Mouse (Mus musculus): ENCODE results near the gene Gm10491.
"Not testable (repeated sequence)": the region's sequence is repeated elsewhere in the genome, so short reads cannot be mapped to it uniquely, and the experiment has no call there.

Gm10491 gene

GRCm38 (mm10) chrX:7907735-7908134, at the start of gene Gm10491:
Gene Gm10491, minus strand, starts transcription at chrX:7907835.
- DNase-seq: no peak

- no peak for DNase-seq
These were observed 42.5 kb upstream of the Gm10491 start for GRCm38 (mm10) chrX:7950091-7950490.

DNA sequence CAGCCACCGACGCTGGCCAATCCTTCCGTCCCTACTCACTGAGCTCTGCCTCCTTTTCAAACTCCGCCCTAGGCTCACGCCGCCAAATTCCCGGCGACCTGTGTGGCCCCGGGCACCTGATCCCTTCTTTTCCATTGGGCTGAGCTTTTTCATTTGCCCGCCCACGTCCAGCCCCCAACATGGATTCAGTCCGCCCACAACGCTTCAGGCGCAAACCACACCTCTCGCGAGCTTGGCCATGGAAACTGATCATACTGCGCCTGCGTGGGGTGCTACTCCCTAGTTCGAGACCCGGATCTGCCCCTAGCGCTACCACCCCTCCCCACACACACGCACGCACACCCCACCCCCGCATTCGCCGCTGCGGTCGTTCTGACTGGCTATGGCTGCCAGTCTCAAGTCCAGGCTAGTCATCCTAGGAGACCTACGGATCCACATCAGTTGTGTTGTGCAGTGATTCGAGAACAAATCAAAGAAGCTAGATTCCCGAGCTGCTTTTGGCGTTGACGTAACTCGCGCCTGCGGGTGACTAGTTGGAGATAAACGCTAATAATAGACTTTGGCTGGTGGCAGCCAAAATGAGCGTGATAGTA, 40.4 kb upstream of the Gm10491 start:
- DNase-seq: peak; percentile 93 to 97

- DNase-seq: peak; percentile 23 to 49
These were observed 39.7 kb upstream of the Gm10491 start, which contains the start of gene Hdac6 for GRCm38 (mm10) chrX:7947108-7947899. Gene Hdac6, minus strand, starts transcription at chrX:7947889.

GRCm38 (mm10) chrX:7945618-7946017, 38.0 kb upstream of the Gm10491 start:
- peak; percentile 24 to 62 for DNase-seq

DNA sequence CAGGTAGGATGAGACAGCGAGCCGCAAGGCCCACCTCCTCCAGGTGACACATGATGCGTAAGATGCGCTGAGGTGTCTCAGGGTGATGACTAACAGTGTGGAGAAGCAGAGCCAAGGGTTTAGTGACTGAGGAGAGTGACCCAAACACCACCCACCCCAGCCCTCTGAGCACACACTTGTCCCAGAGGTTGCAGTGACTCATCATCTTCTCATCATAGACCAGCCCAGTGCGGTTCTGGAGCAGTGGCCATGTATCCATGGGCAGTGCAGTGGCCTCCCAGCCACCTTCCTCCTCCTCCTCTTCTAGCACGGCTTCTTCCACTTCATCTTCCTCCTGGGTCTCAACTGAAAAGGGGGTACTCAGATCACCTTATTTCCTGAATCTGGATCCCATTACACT, 30.0 kb upstream of the Gm10491 start:
- DNase-seq: no peak

- no peak for DNase-seq
These were observed 29.2 kb upstream of the Gm10491 start for GRCm38 (mm10) chrX:7936874-7937273.

GRCm38 (mm10) chrX:7928270-7928790, 20.7 kb upstream of the Gm10491 start, which contains the start of gene Eras:
Gene Eras, minus strand, starts transcription at chrX:7928607.
- DNase-seq: no peak

DNA sequence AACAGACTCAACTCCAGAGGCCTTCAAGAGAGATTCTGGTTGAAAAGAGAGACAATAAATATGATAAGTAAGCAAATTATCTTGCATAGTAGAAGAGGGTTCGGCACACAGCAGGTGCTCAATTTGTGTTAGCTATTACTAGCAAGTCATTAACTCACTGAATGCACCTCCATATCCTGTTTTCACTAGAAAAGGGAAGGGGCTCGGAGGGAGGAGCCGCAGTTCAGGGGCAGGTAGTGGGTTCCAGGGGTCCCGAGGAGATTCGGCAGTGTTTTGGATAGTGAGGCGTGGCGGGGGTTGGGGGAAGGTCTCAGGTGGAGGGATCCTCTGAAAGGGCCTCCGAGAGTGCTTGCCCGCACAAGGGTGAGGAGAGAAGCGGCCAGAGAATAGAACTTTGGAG, 19.5 kb upstream of the Gm10491 start:
- peak in 1 of 2 experiments; percentile 21 for DNase-seq

- DNase-seq: peak in 1 of 2 experiments; percentile 14
These were observed 18.6 kb upstream of the Gm10491 start for GRCm38 (mm10) chrX:7926266-7926665.

DNA sequence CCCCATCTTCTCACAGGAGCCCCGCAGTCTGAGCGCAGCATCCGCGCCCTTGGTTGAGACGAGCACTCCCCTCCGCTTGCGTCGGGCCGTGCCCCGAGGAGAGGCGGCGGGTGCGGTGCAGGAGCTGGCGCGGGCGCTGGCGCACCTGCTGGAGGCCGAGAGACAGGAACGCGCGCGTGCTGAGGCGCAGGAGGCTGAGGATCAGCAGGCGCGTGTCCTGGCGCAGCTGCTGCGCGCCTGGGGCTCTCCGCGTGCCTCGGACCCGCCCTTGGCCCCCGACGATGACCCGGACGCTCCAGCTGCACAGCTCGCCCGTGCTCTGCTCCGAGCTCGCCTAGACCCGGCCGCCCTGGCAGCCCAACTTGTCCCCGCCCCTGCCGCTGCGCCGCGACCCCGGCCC, 14.4 kb upstream of the Gm10491 start:
- no peak for DNase-seq

- no peak for DNase-seq
These were observed 12.2 kb upstream of the Gm10491 start, which contains the start of gene Pcsk1n for GRCm38 (mm10) chrX:7919601-7920383. Gene Pcsk1n, plus strand, starts transcription at chrX:7919822.

- not testable (repeated sequence) for DNase-seq
These were observed 10.3 kb upstream of the Gm10491 start for GRCm38 (mm10) chrX:7917960-7918359.

- DNase-seq: peak in 1 of 2 experiments; percentile 34
These were observed 8.0 kb upstream of the Gm10491 start for GRCm38 (mm10) chrX:7915669-7916068.

DNA sequence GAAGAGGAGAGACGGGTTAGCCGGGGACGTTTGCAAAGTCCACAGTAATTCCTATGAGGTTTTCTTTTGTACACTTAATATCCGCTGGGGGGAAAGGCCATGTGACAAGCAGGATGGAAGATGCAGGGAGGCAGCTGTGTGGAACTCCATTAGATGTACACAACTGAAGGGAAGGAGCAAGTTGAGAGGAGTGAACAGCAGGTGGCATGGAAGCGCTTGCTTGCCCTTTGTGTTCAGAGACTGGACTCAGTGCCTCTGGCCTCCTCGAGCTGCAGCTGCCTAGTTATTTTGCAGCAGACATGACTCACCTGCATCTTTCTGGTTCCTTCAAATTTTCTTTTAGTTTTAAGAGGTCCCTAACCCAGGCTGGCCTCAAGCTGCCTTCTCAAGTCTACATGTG, 2.8 kb upstream of the Gm10491 start:
- DNase-seq: no peak

DNA sequence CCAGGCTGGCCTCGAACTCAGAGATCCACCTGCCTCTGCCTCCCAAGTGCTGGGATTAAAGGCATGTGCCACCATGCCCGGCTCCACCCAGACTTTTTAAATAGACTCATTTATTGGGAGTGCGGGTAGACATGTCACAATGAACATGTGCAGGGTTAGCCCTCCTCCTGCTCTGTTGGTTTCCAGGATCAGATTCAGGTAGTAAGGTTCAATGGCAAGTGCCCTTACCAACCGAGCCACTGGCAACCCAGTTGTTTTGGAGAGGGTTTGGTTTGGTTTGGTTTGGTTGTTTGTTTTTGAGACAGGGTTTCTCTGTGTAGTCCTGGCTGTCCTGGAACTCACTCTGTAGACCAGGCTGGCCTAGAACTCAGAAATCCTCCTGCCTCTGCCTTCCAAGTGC, 1.6 kb upstream of the Gm10491 start, which contains the start of gene Gm10490:
Gene Gm10490, plus strand, starts transcription at position 301 of the 400 bp plus-strand sequence.
- not testable (repeated sequence) for DNase-seq

GRCm38 (mm10) chrX:7904441-7904840, 3.2 kb downstream of the Gm10491 start:
- no peak for DNase-seq

- peak; percentile 92 to 96 for DNase-seq
These were observed 8.5 kb downstream of the Gm10491 start, which contains the start of the genes Pqbp1 and Timm17b for GRCm38 (mm10) chrX:7898880-7899874. Gene Pqbp1, minus strand, starts transcription at chrX:7899269. Gene Timm17b, plus strand, starts transcription at chrX:7899357.

DNA sequence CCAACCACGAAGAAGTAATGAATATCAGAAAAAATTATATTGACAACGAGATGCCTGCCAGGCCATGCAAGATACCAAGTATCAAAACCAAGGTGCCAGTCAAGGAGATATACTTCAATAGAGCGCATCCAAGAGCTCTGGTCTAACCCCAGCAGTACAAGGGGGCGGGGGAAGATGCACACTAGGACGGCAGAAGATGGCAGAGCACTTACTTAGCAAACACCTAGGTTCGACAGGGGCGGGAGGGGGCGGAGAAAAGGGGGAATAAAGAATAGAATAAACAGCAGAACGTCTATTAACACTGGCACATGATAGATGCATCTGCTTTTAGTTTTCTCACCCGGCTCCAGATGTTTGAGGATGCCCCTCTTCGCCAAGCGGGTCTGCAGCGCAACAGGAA, 9.4 kb downstream of the Gm10491 start:
- DNase-seq: no peak

DNA sequence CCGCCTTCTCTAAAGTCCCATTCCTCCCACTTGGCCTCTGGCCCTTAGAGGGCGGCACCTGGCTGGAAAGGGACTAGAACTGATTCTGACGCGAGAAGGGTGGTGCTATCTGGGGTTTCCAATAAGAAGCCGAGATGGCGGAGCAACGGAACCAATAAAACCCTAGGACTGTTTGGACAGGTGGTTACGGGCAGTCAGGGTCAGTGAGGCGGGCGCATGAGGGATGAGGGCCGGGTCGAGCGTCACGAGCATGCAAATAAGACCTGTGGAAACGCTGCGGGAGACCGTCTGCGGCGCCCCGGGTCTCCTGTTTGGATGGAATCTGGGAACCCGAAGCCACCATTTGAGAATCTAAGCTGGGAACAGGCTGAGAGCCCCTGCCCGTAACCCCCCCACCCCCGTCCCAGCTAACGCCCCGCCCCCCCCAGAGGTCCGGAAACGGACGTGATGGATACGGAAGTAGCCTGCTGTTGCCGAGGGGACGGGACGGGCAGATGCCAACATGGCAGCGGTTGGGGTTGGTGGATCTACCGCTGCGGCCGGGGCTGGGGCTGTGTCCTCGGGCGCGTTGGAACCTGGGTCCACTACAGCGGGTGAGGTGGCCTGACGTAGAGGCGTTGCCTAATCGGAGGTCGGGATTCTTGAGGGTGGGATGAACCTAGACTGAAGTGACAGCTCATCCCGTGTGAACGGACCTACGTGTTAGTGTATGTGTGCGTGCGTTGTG, 23.6 kb downstream of the Gm10491 start, which contains the start of gene Slc35a2:
Gene Slc35a2, plus strand, starts transcription at position 188 of the 727 bp plus-strand sequence.
- DNase-seq: peak; percentile 88 to 96

DNA sequence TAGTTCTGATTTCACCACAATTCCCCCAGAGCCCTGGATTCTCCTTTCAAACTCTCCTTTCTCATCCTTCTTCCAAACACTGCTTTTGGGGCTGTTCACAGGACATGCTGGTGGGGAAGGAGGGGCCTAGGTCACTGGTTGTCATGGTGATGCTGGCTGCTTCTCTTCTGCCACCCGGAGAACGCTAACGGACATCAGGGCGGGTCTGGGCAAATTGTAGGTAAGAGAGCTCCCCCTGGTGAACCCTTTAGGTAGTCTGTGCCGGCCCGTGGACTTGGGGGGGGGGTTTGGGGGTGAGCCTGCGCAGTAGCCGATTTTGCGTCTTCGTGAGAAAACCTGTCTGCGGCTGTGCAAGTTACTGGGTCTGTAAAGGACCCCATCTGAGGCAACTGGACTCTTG, 27.8 kb downstream of the Gm10491 start:
- peak; percentile 70 to 86 for DNase-seq
